Mouse (Mus musculus): Measurements from ENCODE around the gene Aen. TPM values are rescaled to one million over a fixed set of nuclear protein-coding genes. Genes with fewer than 3 reads are reported as not detected.

The Aen gene
- polyA plus RNA-seq, 1 experiment from 2014 or later = 37.4 TPM

GRCm38 (mm10) chr7:78903174-78903870 lies 7.7 kb downstream of the Aen start:
- no peak overlapping the region for H3K4me3 ChIP-seq (ENCODE audit: low read depth, low read length)
- ATAC-seq (replicated peaks; ENCODE audit: low FRiP score, low TSS enrichment, low read depth) = no peak
- no peak overlapping the region for H3K27ac ChIP-seq (ENCODE audit: low read depth)
- no peak overlapping the region for H3K4me2 ChIP-seq (ENCODE audit: low read length)
- WGBS = 95% methylated on average over 6 of the region's 6 CpGs
- peaks cover 56% of the 10 kb centered on the region for H3K36me3 ChIP-seq (ENCODE audit: control insufficient read depth, insufficient read depth, low read length)
- no peak overlapping the region for H3K9ac ChIP-seq (ENCODE audit: low read length)
- H3K4me1 ChIP-seq (replicated peaks; ENCODE audit: control insufficient read depth, insufficient read depth, low read length) = no peaks in the 10 kb centered on the region
- no peaks in the 10 kb centered on the region for H3K27me3 ChIP-seq (replicated peaks; ENCODE audit: control insufficient read depth, insufficient read depth, low read length)
- no peak for DNase-seq (ENCODE audit: low spot score)
- no peaks in the 10 kb centered on the region for H3K9me3 ChIP-seq (ENCODE audit: control insufficient read depth, low read length)

GRCm38 (mm10) chr7:78904175-78904574 lies 8.5 kb downstream of the Aen start:
- H3K27ac ChIP-seq (ENCODE audit: low read depth) = no peak overlapping the region
- H3K4me3 ChIP-seq (ENCODE audit: low read depth, low read length) = no peak overlapping the region
- 98% methylated on average over 2 of the region's 2 CpGs for WGBS
- H3K36me3 ChIP-seq (ENCODE audit: control insufficient read depth, insufficient read depth, low read length) = peaks cover 64% of the 10 kb centered on the region
- no peak overlapping the region for H3K4me2 ChIP-seq (ENCODE audit: low read length)
- no peak overlapping the region for H3K9ac ChIP-seq (ENCODE audit: low read length)
- DNase-seq (ENCODE audit: low spot score) (no peak), ATAC-seq (replicated peaks; ENCODE audit: low FRiP score, low TSS enrichment, low read depth) (no peak)
- no peaks in the 10 kb centered on the region for H3K9me3 ChIP-seq (ENCODE audit: control insufficient read depth, low read length)
- H3K27me3 ChIP-seq (replicated peaks; ENCODE audit: control insufficient read depth, insufficient read depth, low read length) = no peaks in the 10 kb centered on the region
- no peaks in the 10 kb centered on the region for H3K4me1 ChIP-seq (replicated peaks; ENCODE audit: control insufficient read depth, insufficient read depth, low read length)

- ATAC-seq (replicated peaks; ENCODE audit: low FRiP score, low TSS enrichment, low read depth) (no peak), DNase-seq (ENCODE audit: low spot score) (no peak)
- no peaks in the 10 kb centered on the region for H3K9me3 ChIP-seq (ENCODE audit: control insufficient read depth, low read length)
- H3K9ac ChIP-seq (ENCODE audit: low read length) = no peak overlapping the region
- H3K36me3 ChIP-seq (ENCODE audit: control insufficient read depth, insufficient read depth, low read length) = peaks cover 49% of the 10 kb centered on the region
- H3K4me1 ChIP-seq (replicated peaks; ENCODE audit: control insufficient read depth, insufficient read depth, low read length) = peaks cover 17% of the 10 kb centered on the region; the same call in 1 of the 2 replicates
- WGBS = 86% methylated on average over 6 of the region's 6 CpGs
- H3K27ac ChIP-seq (ENCODE audit: low read depth) = no peak overlapping the region
- no peaks in the 10 kb centered on the region for H3K27me3 ChIP-seq (replicated peaks; ENCODE audit: control insufficient read depth, insufficient read depth, low read length)
- H3K4me2 ChIP-seq (ENCODE audit: low read length) = no peak overlapping the region
- H3K4me3 ChIP-seq (ENCODE audit: low read depth, low read length) = no peak overlapping the region
Measured at GRCm38 (mm10) chr7:78909026-78909425, 13.4 kb downstream of the Aen start.

- Histone ChIP-seq H3K4me2 (ENCODE audit: low read length) (no peak overlapping the region), H3K9ac (ENCODE audit: low read length) (no peak overlapping the region), H3K27me3 (replicated peaks; ENCODE audit: control insufficient read depth, insufficient read depth, low read length) (no peaks in the 10 kb centered on the region), H3K4me3 (ENCODE audit: low read depth, low read length) (no peak overlapping the region), H3K9me3 (ENCODE audit: control insufficient read depth, low read length) (no peaks in the 10 kb centered on the region), H3K27ac (ENCODE audit: low read depth) (no peak overlapping the region), H3K36me3 (ENCODE audit: control insufficient read depth, insufficient read depth, low read length) (peaks cover 35% of the 10 kb centered on the region), H3K4me1 (replicated peaks; ENCODE audit: control insufficient read depth, insufficient read depth, low read length) (peaks cover 18% of the 10 kb centered on the region; the same call in 1 of the 2 replicates)
- ATAC-seq (replicated peaks; ENCODE audit: low FRiP score, low TSS enrichment, low read depth) (no peak), DNase-seq (ENCODE audit: low spot score) (no peak)
- WGBS = 43% methylated on average over 6 of the region's 6 CpGs
Measured at GRCm38 (mm10) chr7:78910336-78911098, 14.9 kb downstream of the Aen start.

- no peaks in the 10 kb centered on the region for H3K9me3 ChIP-seq (ENCODE audit: control insufficient read depth, low read length)
- DNase-seq (ENCODE audit: low spot score) (no peak), ATAC-seq (replicated peaks; ENCODE audit: low FRiP score, low TSS enrichment, low read depth) (no peak)
- peaks cover 18% of the 10 kb centered on the region; the same call in 1 of the 2 replicates for H3K4me1 ChIP-seq (replicated peaks; ENCODE audit: control insufficient read depth, insufficient read depth, low read length)
- no peak overlapping the region for H3K27ac ChIP-seq (ENCODE audit: low read depth)
- WGBS = 86% methylated on average over 4 of the region's 4 CpGs
- no peak overlapping the region for H3K4me2 ChIP-seq (ENCODE audit: low read length)
- peaks cover 28% of the 10 kb centered on the region for H3K36me3 ChIP-seq (ENCODE audit: control insufficient read depth, insufficient read depth, low read length)
- H3K27me3 ChIP-seq (replicated peaks; ENCODE audit: control insufficient read depth, insufficient read depth, low read length) = no peaks in the 10 kb centered on the region
- no peak overlapping the region for H3K9ac ChIP-seq (ENCODE audit: low read length)
- H3K4me3 ChIP-seq (ENCODE audit: low read depth, low read length) = no peak overlapping the region
Measured at GRCm38 (mm10) chr7:78911209-78911608, 15.6 kb downstream of the Aen start.

GRCm38 (mm10) chr7:78912253-78912973 lies 16.8 kb downstream of the Aen start:
- ATAC-seq (replicated peaks; ENCODE audit: low FRiP score, low TSS enrichment, low read depth) (no peak), DNase-seq (ENCODE audit: low spot score) (peak; percentile 65)
- Histone ChIP-seq H3K9ac (ENCODE audit: low read length) (no peak overlapping the region), H3K27me3 (replicated peaks; ENCODE audit: control insufficient read depth, insufficient read depth, low read length) (no peaks in the 10 kb centered on the region), H3K4me3 (ENCODE audit: low read depth, low read length) (peak overlapping the region; percentile 2; the same call in 1 of the 2 replicates), H3K4me2 (ENCODE audit: low read length) (peak overlapping the region; percentile 39), H3K4me1 (replicated peaks; ENCODE audit: control insufficient read depth, insufficient read depth, low read length) (peaks cover 18% of the 10 kb centered on the region; the same call in 1 of the 2 replicates), H3K9me3 (ENCODE audit: control insufficient read depth, low read length) (no peaks in the 10 kb centered on the region), H3K27ac (ENCODE audit: low read depth) (no peak overlapping the region), H3K36me3 (ENCODE audit: control insufficient read depth, insufficient read depth, low read length) (peaks cover 17% of the 10 kb centered on the region; the same call in 1 of the 2 replicates)
- 20% methylated on average over 20 of the region's 20 CpGs for WGBS

- H3K4me1 ChIP-seq (replicated peaks; ENCODE audit: control insufficient read depth, insufficient read depth, low read length) = peaks cover 18% of the 10 kb centered on the region; the same call in 1 of the 2 replicates
- ATAC-seq (replicated peaks; ENCODE audit: low FRiP score, low TSS enrichment, low read depth) (peak; percentile 1; the same call in 1 of the 2 replicates), DNase-seq (ENCODE audit: low spot score) (no peak)
- no peaks in the 10 kb centered on the region for H3K9me3 ChIP-seq (ENCODE audit: control insufficient read depth, low read length)
- H3K9ac ChIP-seq (ENCODE audit: low read length) = no peak within 1 kb of the TSS
- H3K4me2 ChIP-seq (ENCODE audit: low read length) = peak within 1 kb of the TSS; percentile 39
- H3K36me3 ChIP-seq (ENCODE audit: control insufficient read depth, insufficient read depth, low read length) = peaks cover 17% of the 10 kb centered on the region; the same call in 1 of the 2 replicates
- H3K27ac ChIP-seq (ENCODE audit: low read depth) = no peak within 1 kb of the TSS
- peak within 1 kb of the TSS; percentile 2; the same call in 1 of the 2 replicates for H3K4me3 ChIP-seq (ENCODE audit: low read depth, low read length)
- WGBS = 58% methylated on average over 5 of the region's 5 CpGs
- no peaks in the 10 kb centered on the region for H3K27me3 ChIP-seq (replicated peaks; ENCODE audit: control insufficient read depth, insufficient read depth, low read length)
Measured at GRCm38 (mm10) chr7:78912974-78913474, 17.4 kb downstream of the Aen start, which contains the start of gene Isg20. Gene Isg20, plus strand, starts transcription at chr7:78913424.

All from intestine, embryonic 14.5 days (tissue).